Mouse (Mus musculus) cerebellum, adult 11-12 months (tissue): Measurements from ENCODE around the gene Zfp526.
"Not testable (repeated sequence)": the region's sequence is repeated elsewhere in the genome, so short reads cannot be mapped to it uniquely, and the experiment has no call there.

ENCODE experiments used
- DNase-seq: peaks from one replicate; pipeline ENCODE4 v3.0.0; 2022

The Zfp526 gene

DNA sequence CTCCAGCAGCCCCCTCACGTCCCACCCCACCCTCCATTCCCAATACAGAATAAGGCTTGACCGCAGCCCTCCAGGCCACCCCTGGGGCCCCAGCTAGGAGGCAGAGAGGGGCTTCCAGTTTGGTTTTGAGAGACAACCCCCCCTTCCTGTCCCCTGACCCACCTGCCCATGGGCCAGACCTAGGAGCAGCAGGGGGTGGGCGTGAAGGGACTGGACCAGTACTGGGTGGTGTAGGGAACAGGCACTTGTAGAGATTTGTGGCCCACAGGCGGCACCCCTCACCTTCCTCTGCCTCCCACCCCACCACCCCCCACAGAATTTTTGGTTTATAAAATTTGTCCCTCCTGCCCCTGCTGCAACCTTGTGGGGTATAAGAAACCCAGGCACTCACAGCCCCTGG lies 22.1 kb downstream of the Zfp526 start:
- DNase-seq: no peak

DNA sequence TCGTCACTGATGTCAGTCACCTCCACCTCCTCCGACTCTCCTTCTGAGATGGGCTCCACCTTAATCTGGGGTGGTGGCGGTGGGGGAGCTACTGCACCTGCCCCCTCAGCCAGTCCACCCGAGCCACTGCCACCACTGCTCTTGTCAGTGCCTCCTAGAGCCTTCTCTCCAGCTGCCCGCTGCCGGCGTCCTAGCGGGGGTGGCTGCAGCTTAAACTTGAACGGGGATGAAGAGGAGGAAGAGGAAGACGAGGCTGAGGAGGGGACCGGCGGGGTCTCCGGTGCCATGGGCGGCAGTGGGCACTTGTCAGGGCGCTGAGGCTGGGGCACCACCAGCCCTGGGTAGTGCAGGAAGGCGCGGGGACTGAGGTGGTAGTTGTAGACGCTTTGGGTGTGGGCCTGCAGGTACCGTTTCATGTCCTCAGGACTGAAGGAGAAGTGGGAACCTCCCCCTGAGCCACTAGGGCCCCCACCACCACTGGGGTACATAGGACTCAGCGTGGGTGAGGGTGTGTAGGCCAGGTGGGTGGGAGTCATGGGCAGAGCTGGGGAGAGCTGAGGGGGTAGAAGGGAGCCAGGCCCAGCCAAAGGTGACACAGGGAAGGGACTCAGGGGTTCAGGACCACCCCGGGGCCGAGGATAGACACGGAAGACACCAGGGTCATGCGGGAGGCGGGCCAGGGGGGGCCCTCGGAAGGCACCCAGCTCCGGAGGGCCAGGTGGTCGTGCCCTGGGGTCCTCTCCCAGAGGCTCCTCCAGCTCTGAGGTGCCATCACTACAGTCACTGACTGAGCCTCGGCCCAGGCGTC lies 23.5 kb downstream of the Zfp526 start:
- DNase-seq: no peak

DNA sequence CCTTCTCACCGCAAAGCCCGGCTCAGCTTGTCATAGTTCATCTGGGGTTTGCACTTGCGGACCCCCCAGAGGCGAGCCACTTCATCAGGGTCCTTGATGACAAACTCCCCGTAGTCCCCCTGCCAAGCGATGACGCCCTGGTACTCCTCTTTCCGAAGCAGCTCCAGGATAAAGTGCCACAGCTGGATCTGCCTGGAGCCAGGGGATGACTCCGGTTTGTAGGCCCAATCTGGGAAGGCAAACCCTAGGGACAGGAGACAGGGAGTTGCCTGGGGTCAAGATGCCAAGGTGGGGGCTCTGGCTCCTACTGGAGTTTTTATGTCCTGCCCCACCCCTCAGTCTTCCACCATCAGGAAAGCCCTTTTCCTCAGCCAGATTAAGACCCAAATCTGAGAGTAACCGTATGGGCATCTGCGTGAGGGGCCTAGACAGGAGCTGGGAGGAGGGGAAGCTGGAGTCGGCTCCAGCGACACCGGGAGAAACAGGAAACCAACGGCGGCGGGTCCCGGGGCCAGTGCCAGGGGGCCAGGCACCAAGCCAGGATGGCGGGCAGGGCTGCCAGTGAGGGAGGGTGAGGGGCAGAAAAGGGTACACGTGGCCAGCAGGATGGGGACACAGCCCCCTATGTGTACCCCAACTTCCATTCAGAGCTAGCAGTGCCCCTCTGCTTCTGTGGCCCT lies 25.0 kb downstream of the Zfp526 start:
- DNase-seq: no peak

DNA sequence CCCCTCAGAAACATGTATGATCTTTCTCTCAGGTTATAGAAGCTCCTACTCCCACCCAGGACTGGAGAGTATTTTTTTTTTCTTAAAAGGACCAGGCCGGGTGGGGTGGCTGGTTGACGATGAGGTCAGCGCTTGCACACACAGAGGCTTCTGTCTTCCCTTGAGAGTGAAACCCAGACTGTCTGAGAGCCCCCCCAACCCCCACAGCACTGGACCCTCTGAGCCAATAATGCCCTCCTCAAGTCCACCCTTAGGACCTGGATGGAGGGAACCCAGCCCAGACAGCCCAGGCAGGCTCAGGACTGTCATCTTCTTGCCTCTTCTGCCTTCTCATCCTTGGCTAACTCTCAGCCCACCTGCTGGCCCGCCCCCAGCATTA lies 25.5 kb downstream of the Zfp526 start:
- no peak for DNase-seq

DNA sequence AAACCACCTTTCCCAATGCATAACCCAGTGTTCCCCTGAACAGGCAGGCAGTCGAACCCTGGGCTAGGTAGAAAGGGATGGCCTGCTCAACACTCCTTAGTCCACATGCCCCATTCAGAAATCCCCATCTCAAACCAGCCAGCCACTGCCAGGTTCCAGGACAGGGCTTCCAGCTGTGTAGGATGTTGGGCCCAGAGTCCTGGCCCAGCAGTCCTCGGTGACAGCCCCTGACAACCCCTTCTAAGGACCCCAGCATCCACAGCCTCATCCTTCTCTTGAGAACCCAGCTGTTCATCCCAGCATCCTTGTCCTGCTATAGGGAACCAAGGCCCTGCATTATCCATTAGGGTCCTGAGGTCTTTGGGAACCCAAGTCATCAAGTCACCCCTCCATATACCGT lies 26.3 kb downstream of the Zfp526 start:
- no peak for DNase-seq

DNA sequence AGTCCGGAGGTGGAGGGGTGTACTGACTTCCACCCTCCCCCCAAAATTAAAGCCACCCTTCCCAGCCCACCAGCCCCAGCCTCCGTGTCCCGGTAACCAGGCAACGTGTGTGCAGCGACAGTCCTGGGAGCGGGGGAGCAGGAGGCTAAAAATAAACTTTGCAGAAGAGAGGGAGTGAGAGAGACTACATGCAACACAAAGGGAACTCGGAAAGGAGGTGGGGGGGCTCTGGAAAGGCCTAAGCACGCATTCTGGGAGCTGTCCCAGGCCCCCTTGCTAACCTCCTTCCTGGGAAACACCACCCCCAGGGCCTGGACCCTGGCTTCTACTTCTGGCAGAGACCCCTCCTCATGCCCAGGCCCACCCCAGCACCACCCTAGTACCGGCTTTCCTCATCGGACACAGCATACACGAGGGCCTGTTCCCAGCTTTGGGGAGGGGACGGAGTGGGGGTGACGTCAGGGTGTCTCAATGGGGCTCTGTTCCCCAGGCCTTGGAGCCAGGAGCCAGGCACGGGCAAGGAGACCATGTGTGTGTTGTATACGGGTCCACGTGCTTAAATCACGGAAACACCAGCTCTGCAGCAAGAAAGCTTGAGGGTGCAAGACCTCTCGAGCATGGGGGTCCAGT lies 26.9 kb downstream of the Zfp526 start:
- peak; percentile 79 for DNase-seq

DNA sequence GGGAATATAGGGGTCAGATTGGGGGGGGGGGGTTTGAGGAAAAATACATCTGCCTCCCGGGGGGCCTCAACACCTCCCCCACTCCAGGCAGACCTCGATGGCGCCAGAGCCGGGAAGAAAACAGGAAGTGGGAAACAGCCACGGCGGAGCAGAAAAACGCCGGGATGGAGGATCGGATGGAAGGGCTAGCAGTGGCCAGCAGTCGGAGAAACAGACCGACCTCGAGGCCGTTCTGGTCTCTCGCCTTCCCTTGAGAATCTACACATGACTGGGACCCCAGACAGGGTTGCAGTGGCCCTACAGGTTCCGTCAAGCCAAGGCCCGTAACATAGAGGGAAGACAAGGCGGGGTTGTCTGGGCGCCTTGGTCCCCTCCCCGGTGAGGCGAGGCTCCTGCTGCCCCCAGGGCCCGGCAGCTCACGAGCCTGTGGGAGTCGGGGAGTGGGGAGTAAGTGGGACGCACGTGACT lies 27.7 kb downstream of the Zfp526 start:
- DNase-seq: peak; percentile 78

DNA sequence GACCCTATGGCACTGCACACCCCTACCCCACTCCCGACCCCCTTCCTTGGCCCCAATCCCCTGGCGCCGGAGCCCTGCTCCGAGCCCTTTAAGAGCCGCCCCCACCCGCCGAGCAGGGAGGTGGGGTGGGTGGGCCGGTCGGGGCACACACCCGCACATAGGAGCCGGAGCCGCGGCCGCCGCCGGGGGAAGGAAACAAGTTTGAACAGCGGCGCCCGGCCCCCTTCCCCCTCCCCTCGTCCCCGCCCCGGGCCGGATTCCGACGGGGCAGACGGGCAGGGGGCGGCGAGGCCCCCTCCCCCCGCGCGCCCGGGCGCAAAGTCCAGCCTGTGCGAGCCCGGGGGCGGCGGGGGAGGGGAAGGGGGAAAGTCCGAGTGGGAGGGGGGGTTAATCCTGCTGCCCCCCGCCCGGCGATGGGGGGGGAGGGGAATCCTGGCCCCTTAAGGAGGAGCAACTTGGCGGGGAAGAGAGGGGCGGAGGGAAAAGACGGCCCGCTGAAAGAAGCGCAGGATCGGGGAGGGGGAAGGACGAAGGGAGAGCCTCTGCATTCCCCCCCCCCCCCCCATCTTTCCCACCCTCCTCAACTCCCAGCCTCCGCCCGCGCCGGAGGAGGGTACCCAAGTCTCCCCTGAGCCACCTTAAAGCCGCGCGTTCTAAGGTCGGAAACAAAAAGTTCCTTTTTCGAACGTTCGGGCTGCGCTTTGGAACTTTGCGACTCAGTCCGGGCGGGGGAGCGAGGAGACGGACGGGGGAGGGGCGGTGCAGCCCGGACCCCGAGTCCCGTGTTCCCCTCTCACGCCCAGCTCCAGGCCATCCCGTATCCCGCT lies 28.3 kb downstream of the Zfp526 start:
- DNase-seq: peak; percentile 79

DNA sequence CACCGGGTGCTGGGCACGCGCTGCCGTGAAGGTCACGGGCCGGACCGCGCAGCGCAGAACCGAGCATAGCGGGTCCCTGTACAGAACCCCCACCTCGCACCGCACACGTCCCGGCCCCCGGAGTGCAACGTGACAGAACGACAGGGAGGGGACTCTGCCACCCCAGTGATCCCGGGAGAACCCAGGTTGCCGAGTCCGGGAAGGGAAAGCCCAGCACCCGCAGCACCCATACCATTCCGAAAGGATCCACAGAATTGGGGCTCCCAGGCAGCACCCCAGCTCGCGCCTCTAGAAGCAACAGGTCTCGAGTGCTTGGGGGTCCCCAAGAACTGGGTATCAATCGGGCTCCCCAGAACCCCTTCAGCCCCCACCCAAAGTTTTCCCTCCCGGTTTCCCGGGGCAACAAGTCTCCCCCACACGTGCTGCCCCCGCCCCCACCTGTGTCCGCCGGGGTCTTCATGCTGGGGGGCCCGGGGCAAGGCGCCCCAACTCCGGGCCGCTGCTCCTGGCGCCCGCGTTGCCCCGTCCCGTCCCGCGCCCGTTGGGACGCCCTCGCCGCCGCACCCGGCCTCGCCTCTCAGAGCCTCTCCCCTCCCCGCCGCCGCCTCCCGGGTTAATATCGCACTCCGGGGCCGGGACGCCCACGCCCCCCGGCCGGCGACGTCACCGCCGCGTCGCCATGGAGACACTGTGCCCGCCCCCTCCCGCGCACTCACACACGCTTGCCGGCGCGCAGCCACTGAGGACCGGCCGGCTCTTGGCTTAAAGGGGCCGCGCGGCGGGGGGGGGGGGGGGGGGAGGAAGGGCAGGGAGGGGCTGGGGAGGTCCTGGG lies 29.1 kb downstream of the Zfp526 start, which contains the start of gene Erf:
Gene Erf, minus strand, starts transcription at position 621 of the 832 bp plus-strand sequence.
- peak; percentile 91 for DNase-seq

DNA sequence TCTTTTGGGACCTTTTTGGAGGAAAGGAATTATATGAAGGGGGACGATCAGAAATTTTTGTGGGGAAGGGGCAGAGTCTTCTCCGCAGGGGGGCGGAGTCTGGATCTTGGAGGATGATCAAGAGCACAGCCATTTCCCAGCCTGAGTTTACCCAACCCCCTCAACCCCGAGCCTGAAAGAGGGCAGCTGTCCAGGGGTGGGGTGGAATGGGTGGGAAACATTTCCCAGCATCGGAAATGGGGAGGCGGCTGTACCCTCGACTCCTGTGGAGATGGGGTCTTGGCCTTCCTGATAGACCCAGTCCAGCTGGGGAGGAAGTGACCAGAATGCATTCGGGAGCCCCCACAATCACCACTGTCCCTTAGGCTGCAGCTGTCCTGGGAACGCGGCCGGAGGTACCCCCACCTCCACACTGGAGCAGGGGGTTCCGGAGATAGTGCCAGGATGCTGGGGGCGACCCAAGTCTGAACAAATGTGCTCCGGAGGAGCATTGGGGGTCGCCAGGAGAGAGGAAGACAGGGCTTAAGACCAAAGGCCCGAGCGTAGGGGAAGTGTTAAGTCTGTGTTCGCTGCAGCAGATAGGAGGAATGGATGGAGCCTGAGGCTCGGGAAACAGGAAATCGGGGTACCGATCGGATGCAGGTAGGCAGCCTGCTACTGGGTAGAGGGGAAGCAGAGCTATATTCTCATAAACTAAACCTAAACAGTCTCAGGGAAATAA lies 30.0 kb downstream of the Zfp526 start:
- peak; percentile 76 for DNase-seq

DNA sequence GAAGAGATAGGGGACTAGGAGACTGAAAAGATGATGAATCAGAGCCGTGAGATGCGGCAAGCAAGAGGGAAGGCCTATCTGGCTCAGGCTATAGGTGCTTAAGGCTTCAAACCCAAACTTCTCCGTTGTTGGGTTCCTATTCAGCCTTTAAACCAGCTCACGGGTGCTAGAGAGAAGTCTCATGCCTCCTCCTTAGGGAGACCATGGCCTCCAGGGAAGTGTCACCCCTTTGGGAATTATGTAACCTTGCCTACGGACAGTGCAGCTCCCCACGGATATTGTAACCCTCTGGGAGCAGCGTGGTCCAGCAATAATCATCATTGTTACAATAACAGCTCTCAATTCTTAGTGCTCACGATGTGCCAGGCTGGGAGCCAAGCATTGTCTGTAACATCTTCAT lies 30.6 kb downstream of the Zfp526 start:
- no peak for DNase-seq

DNA sequence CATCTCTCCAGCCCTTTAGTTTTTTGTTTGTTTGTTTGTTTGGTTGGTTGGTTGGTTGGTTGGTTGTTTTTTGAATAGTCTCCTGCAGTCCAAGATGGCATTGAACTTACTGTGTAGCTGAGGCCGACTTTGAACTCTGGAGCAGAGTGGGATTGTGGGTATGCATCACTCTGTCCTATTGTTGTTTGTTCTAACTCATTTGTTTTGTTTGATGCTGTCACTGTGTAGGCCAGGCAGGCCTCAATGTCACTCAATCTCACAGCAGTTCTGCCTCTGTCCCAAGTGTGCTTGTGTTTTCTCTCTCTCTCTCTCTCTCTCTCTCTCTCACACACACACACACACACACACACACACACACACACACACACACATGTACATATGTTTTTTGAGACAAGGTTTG lies 40.7 kb downstream of the Zfp526 start:
- no peak for DNase-seq

DNA sequence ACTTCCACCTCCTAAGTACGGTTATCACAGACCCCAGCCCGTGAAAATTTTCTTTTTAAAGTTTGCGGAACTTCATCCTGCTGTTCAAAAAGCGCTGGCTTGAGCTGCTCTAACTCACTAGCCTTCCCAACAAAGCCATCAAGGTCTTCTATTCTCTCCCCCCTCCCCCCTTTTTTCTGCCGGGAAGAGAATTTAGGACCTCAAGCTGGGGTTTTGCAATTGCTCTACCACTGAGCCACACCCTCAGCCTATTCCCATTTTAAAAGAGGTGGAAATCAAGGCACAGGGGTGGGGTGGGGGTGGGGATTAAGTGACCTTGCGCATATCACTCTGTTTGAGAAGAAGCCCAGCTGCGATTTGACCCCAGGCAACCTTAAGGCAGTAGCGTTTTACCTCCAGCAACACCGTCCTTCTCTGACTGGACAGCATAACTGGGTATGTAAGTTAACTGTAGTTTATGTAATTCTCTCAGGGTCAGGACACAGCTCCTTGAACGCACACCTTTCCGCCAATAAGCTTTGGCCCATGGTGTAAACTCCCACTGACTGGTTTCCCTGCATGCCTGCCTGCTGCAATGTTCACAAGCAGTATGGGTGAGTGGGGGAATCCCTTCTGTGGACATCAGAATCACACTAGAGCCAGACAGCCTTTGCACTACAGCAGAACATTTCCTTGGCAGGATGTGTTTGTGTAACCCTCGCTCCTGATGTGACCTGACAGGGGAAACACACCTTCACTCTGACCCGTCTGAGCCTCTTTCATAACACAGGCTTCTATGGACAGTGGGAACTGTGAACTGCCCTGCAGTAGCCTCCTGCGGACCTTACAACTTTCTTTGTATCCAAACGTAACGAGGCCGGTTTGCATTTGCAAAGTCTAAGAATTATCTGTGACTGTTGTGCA lies 43.0 kb downstream of the Zfp526 start:
- DNase-seq: no peak

DNA sequence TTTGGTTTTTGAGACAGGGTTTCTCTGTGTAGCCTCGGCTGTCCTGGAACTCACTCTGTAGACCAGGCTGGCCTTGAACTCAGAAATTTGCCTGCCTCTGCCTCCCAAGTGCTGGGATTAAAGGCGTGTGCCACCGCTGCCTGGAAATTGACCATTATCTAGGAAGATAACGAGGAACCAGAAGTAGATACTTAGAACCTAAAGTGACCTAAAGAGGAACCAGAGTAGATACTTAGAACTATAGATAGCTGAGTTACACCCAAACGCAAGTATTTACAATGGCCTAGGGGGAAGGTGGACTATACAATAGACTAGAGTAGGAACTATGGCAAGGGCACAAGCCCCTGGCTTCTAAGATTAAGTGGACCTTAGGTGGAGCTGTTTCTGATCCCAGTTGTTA lies 44.5 kb downstream of the Zfp526 start:
- DNase-seq: not testable (repeated sequence)

DNA sequence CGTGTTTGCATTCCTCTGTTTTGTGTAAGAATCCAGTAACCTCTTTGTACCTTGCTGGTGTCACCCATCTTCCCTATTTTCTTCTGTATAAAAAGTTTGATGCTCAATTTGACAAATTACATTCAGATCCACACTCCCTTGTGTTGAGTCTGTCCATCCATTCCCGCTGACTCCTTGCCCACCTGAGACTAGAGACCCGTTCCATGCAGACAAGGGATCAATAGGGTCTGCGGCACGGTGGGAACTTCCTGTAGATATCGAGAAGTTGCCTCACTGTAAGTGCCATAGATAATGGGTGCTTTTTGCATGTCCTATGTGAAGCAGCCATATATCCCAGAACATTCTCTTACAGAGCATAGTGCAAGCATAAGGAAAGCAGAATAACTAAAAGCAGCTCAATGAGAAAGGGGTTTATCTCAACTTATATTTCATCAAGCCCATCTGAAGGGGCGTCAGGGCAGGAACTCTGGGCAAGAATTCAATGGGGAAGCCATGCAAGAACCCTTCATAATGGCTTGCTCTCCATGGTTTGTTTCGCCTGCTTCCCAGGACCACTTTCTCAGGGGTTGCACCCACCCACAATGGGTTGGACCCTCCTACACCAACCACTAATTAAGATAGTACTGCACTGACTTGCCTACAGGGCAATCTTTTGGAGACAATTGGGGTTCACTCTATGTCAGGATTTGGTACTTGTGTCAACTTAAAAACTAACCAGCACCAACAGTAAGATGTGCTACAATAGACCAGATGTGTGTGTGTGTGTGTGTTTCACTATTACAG lies 45.1 kb downstream of the Zfp526 start:
- DNase-seq: peak; percentile 62

DNA sequence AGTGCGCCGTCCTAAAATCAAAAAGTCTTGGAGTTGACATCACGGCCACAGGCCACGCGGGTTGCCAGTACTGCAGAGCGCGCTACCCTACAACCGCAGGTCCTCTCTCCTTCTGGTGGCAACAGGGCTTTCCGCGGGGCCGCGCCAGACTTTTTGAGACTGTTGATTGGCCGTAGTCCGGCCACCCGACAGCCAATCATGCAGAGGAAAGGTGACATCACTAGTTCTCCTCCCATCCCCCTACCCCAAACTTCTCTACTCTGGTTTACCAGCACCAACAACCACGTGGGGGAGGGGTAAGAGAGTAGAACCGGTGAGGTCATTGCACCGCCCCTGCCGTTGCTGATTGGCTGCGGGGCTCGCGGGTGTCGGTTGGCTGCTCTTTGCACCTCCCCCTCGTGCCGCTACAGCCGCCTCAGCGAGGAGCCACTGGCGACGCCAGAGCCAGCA lies 46.1 kb downstream of the Zfp526 start, which contains the start of gene Cic:
Gene Cic, plus strand, starts transcription at position 404 of the 450 bp plus-strand sequence.
- DNase-seq: peak; percentile 99

DNA sequence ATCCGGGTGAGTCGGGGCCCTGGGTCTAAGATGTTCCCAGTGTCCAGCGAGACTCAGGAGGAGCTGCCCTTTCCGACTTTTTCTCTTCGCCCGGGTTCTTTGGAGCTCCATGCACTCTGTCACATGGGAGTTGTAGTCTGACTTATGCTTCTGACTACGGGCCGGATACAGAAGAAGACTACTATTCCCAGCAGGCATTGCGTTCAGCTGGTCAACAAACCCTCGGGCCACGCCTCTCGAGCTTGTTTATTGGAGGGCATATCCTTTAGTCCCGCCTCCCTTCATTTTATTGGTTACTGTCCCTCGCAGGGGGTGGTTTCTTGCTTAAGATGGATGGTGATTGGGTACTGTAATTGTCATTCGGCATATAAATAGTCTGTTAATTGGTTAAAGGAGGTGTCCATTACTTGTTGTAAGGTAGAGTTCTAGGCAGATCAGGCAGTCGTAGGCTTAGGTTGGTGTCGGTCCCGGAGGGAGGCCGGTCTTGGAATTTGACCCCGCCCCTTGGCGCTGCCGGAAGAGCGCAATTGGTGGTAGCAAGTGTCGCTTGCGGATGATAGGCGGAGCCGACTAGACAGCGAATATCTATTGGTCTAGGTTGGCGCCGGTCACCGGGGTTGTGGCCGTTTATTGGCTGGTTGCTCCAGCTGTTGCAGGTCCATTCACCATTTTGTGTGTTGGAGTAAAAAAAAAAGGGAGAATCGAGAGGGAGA lies 46.7 kb downstream of the Zfp526 start:
- DNase-seq: peak; percentile 100

DNA sequence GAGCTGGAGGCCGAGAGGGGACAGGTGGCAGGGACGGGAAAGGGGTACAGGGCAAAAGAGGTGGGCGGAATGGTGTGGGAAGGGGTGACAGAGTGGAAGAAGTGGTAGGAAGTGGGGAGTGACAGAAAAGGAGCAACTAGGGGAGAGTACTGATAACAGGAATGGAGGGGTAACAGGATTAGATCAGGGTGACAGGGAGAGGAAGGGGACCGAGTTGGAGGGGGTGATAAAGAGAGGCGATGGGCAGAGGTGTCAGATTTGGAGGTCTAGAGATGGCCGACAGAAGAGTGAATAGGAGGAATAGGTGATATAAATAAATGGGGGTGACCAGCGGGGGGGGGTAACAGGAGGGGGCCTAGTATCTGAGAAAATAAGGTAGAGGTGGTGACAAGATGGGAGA lies 47.4 kb downstream of the Zfp526 start:
- DNase-seq: no peak
